Mouse (Mus musculus) CH12.LX (cell line): Measurements from ENCODE around the gene Slc43a1. TPM values are rescaled to one million over a fixed set of nuclear protein-coding genes. Genes with fewer than 3 reads are reported as not detected.

Source experiments
- DNase-seq: peaks from one replicate; pipeline ENCODE4 v3.0.0-alpha.2; 2013; ENCODE audit errors: extremely low read depth
- H3K27ac ChIP-seq: 2 replicates; pipeline ENCODE4 v1.5.1; 2012; ENCODE audit warnings: low read depth, mild to moderate bottlenecking, control low read depth, moderate library complexity; ENCODE audit not compliant: insufficient read depth
- H3K27me3 ChIP-seq: replicated peaks from 2 replicates; pipeline ENCODE3; 2012; ENCODE audit warnings: inconsistent platforms
- H3K36me3 ChIP-seq, 2 experiments: replicated peaks in 1 of 2; 2 replicates each; pipeline versions ENCODE3 to v1.6.1; 2012; ENCODE audit warnings: inconsistent platforms in 1 of 2, low read length in 1 of 2, mild to moderate bottlenecking in 1 of 2, mixed read lengths in 1 of 2, moderate library complexity in 1 of 2; ENCODE audit not compliant: control insufficient read depth in 1 of 2, insufficient read depth in 1 of 2
- H3K4me1 ChIP-seq, 2 experiments: 2 replicates each; pipeline ENCODE4 v1.6.1; 2012; ENCODE audit warnings: inconsistent platforms in 1 of 2, moderate library complexity in 1 of 2; ENCODE audit not compliant: insufficient read depth in 2 of 2, control insufficient read depth in 1 of 2
- H3K4me2 ChIP-seq: 2 replicates; pipeline ENCODE4 v1.6.1; 2012; ENCODE audit warnings: low read depth, mild to moderate bottlenecking, control low read depth; ENCODE audit not compliant: poor library complexity, insufficient read depth, severe bottlenecking
- H3K4me3 ChIP-seq, 3 experiments: fragments of 150-350 bp in 1 of 3; sonication (generic) in 1 of 3; replicated peaks in 1 of 3; 2 replicates each; pipeline versions ENCODE3 to v1.5.1; 2011 to 2012; ENCODE audit warnings: low read depth in 2 of 3, low read length in 2 of 3, mild to moderate bottlenecking in 2 of 3, moderate library complexity in 2 of 3, control low read depth in 1 of 3, improper control_type of control experiment in 1 of 3, inconsistent platforms in 1 of 3, mixed read lengths in 1 of 3; ENCODE audit not compliant: poor library complexity in 1 of 3
- H3K79me2 ChIP-seq: replicated peaks from 2 replicates; pipeline ENCODE4 v1.6.1; 2012; ENCODE audit warnings: mild to moderate bottlenecking, moderate library complexity; ENCODE audit not compliant: control insufficient read depth, poor library complexity, insufficient read depth, severe bottlenecking; ENCODE audit errors: extremely low read depth
- H3K9ac ChIP-seq: 2 replicates; pipeline ENCODE4 v1.6.1; 2012; ENCODE audit warnings: low read depth, mild to moderate bottlenecking, control low read depth, moderate library complexity; ENCODE audit not compliant: insufficient read depth
- H3K9me3 ChIP-seq: replicated peaks from 2 replicates; pipeline ENCODE3; 2012; ENCODE audit warnings: low read length, inconsistent platforms, mixed read lengths
- CHD1 ChIP-seq: IDR thresholded peaks from 2 replicates; pipeline ENCODE4 v1.6.1; 2012; ENCODE audit warnings: low read depth, low read length, improper control_type of control experiment, inconsistent platforms
- CHD2 ChIP-seq: IDR thresholded peaks from 2 replicates; pipeline ENCODE4 v1.6.1; 2011; ENCODE audit warnings: low read length, improper control_type of control experiment
- E2F4 ChIP-seq: IDR thresholded peaks from 2 replicates; pipeline ENCODE4 v1.6.1; 2011; ENCODE audit warnings: low read depth, low read length, improper control_type of control experiment; ENCODE audit not compliant: insufficient replicate concordance
- ELF1 ChIP-seq: IDR thresholded peaks from 2 replicates; pipeline ENCODE4 v1.6.1; 2014; ENCODE audit warnings: low read depth, mild to moderate bottlenecking, inconsistent platforms, low read length, improper control_type of control experiment
- EP300 ChIP-seq: IDR thresholded peaks from 2 replicates; pipeline ENCODE4 v1.6.1; 2011; ENCODE audit warnings: low read length, improper control_type of control experiment
- ETS1 ChIP-seq: conservative IDR thresholded peaks from 2 replicates; pipeline ENCODE4 v1.6.1; 2012; ENCODE audit warnings: low read depth, mild to moderate bottlenecking, inconsistent platforms, low read length, improper control_type of control experiment, moderate library complexity
- GABPA ChIP-seq: IDR thresholded peaks from 2 replicates; pipeline ENCODE4 v1.6.1; 2012; ENCODE audit warnings: low read depth, low read length, improper control_type of control experiment, inconsistent platforms; ENCODE audit not compliant: insufficient replicate concordance
- HCFC1 ChIP-seq: IDR thresholded peaks from 2 replicates; pipeline ENCODE4 v1.6.1; 2012; ENCODE audit warnings: low read depth, mild to moderate bottlenecking, inconsistent platforms, low read length, improper control_type of control experiment
- JUND ChIP-seq: conservative IDR thresholded peaks from 2 replicates; pipeline ENCODE4 v1.6.1; 2011; ENCODE audit warnings: low read depth, low read length, improper control_type of control experiment
- MXI1 ChIP-seq: IDR thresholded peaks from 2 replicates; pipeline ENCODE4 v1.6.1; 2011; ENCODE audit warnings: mild to moderate bottlenecking, low read depth, low read length, improper control_type of control experiment
- MYC ChIP-seq: IDR thresholded peaks from 2 replicates; pipeline ENCODE4 v1.6.1; 2011; ENCODE audit warnings: low read depth, mild to moderate bottlenecking, improper control_type of control experiment, low read length
- PAX5 ChIP-seq: IDR thresholded peaks from 2 replicates; pipeline ENCODE4 v1.6.1; 2012; ENCODE audit warnings: low read length, inconsistent platforms, mixed read lengths
- POLR2A ChIP-seq: IDR thresholded peaks from 2 replicates; pipeline ENCODE4 v1.6.1; 2011; ENCODE audit warnings: low read depth, mild to moderate bottlenecking, improper control_type of control experiment, low read length
- RAD21 ChIP-seq: IDR thresholded peaks from 2 replicates; pipeline ENCODE4 v1.6.1; 2011; ENCODE audit warnings: low read depth, mild to moderate bottlenecking, low read length, improper control_type of control experiment, moderate library complexity
- RCOR1 ChIP-seq: conservative IDR thresholded peaks from 2 replicates; pipeline ENCODE4 v1.6.1; 2012; ENCODE audit warnings: low read depth, mild to moderate bottlenecking, inconsistent platforms, low read length, improper control_type of control experiment
- TCF12 ChIP-seq: IDR thresholded peaks from 2 replicates; pipeline ENCODE4 v1.6.1; 2014; ENCODE audit warnings: low read depth, mild to moderate bottlenecking, inconsistent platforms, low read length, improper control_type of control experiment
- ZKSCAN1 ChIP-seq: IDR thresholded peaks from 2 replicates; pipeline ENCODE4 v1.6.1; 2012; ENCODE audit warnings: low read depth, inconsistent platforms, low read length, improper control_type of control experiment, borderline replicate concordance
- ZMIZ1 ChIP-seq: IDR thresholded peaks from 2 replicates; pipeline ENCODE4 v1.6.1; 2012; ENCODE audit warnings: low read depth, mild to moderate bottlenecking, inconsistent platforms, low read length, improper control_type of control experiment
- ZNF384 ChIP-seq: IDR thresholded peaks from 2 replicates; pipeline ENCODE4 v1.6.1; 2012; ENCODE audit warnings: low read depth, low read length, improper control_type of control experiment, inconsistent platforms
- dilution Hi-C: fragments of 300-500 bp; cut with MboI; formaldehyde crosslinking; loops from 2 replicates; pipeline ENCODE4 v1.14.3; 2020; ENCODE audit warnings: low sequenced_read_pairs; ENCODE audit not compliant: extremely low pct_unique_long_range_greater_than_20kb, extremely low pct_ligation_motif_present
- in situ Hi-C: fragments of 300-500 bp; cut with MboI; formaldehyde crosslinking; loops from 3 replicates; pipeline ENCODE4 v1.14.3; 2019; ENCODE audit warnings: low sequenced_read_pairs, low pct_ligation_motif_present, low pct_unique_long_range_greater_than_20kb, mixed read lengths
- polyA plus RNA-seq: library from polyadenylated mRNA; unstranded; fragments of >175 nt; gene quantifications from 2 replicates; pipeline ENCODE4 v1.2.1, GENCODE M21; 2012; ENCODE audit warnings: low read depth; ENCODE audit not compliant: insufficient read length
- total RNA-seq, 2 experiments: library from RNA; depleted of rRNA; stranded (reverse); fragments of 300-350 nt in 1 of 2; fragments of >200 nt in 1 of 2; gene quantifications; 2 replicates each; pipeline ENCODE4 v1.2.3; 2012 to 2014

Slc43a1 gene
- total and polyA plus RNA-seq, 3 experiments = 0.19 to 5.0 (median 0.30) TPM

DNA sequence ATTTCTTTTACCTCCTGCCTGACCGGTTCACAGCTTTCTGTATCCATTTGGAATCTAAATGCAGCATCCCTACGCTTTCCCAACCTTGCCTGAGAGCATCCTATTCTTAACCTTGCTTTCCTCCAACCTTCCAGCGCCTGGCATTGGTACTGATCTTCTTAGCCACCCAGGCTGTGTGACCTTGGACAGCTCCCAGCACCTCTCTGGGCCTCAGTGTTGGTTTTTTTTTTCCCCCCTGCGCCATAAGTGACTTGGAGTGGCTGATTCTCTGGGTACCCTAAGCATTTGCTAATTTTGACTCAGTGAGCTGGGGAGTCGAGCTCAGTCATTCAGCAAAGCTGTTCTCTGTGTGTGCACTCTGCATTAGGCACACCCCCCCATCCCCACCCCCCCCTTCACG is 37.2 kb downstream of the Slc43a1 start:
- H3K27me3 ChIP-seq = peaks cover 5% of the 10 kb centered on the region
- in situ Hi-C loops = loop anchor here (25.0 kb wide), 1 partner anchor 361 kb away; no protein-coding TSS in a partner anchor
- TF ChIP-seq ELF1 (no peak), RAD21 (no peak), MYC (no peak), ZKSCAN1 (no peak), GABPA (no peak), TCF12 (no peak), ZNF384 (no peak), RCOR1 (no peak), E2F4 (no peak), ZMIZ1 (no peak)
- TF ChIP-seq, all 38 proteins: peak for 0
- dilution Hi-C loops = no loop called here
- Histone ChIP-seq H3K9ac (no peak overlapping the region), H3K27ac (no peak overlapping the region), H3K4me3 (no peak overlapping the region), H3K9me3 (peaks cover 15% of the 10 kb centered on the region), H3K79me2 (no peaks in the 10 kb centered on the region), H3K36me3 (no peaks in the 10 kb centered on the region), H3K4me2 (no peak overlapping the region), H3K4me1 (peaks cover 3 to 12% of the 10 kb centered on the region in 2 experiments)
- DNase-seq = no peak

DNA sequence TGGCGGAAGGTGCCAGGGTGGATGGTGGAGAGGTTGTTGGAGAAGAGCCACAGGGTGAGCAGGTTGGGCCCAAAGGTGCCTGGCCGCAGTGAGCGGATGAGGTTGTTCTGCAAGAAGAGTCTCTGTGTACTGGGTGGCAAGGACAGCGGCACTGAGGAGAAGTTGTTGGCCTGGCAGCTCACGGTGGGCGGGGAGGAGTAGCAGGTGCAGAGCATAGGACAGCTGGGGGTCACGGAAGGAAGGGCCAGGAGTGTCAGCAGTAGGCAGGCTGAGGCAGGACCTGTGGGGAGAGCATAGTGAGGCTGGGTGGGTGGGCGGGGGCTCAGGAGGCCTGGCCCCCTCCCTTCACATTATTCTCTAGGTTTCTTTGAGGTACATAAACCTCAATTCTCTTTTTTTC is 41.9 kb downstream of the Slc43a1 start:
- TF ChIP-seq ETS1 (no peak), POLR2A (no peak), EP300 (no peak), CHD2 (no peak), MXI1 (no peak), JUND (no peak), CHD1 (no peak), E2F4 (no peak), MYC (no peak), HCFC1 (no peak), PAX5 (no peak)
- no peak overlapping the region for H3K9ac ChIP-seq
- dilution Hi-C loops (no loop called here), in situ Hi-C loops (loop anchor here (25.0 kb wide), 1 partner anchor 357 kb away; no protein-coding TSS in a partner anchor)
- DNase-seq = no peak
- H3K27ac ChIP-seq = no peak overlapping the region
- peaks cover 3 to 18% of the 10 kb centered on the region in 2 experiments for H3K4me1 ChIP-seq
- H3K79me2 ChIP-seq = no peaks in the 10 kb centered on the region
- no peak overlapping the region for H3K4me3 ChIP-seq
- peaks cover 9% of the 10 kb centered on the region for H3K27me3 ChIP-seq
- no peaks in the 10 kb centered on the region for H3K9me3 ChIP-seq
- no peaks in the 10 kb centered on the region for H3K36me3 ChIP-seq
- H3K4me2 ChIP-seq = no peak overlapping the region
